Mouse (Mus musculus) ES-Bruce4 (cell line): ENCODE results near the gene Vwa8. TPM values are rescaled to one million over a fixed set of nuclear protein-coding genes. Genes with fewer than 3 reads are reported as not detected.

Experiments used
- H3K27ac ChIP-seq: 2 replicates; pipeline ENCODE4 v1.5.1; 2012; ENCODE audit warnings: low read length, inconsistent platforms; ENCODE audit not compliant: insufficient read depth
- H3K27me3 ChIP-seq: 2 replicates; pipeline ENCODE4 v1.6.1; 2012; ENCODE audit warnings: mild to moderate bottlenecking, low read length, inconsistent platforms; ENCODE audit not compliant: control insufficient read depth, poor library complexity, insufficient read depth, severe bottlenecking
- H3K36me3 ChIP-seq: 2 replicates; pipeline ENCODE4 v1.6.1; 2012; ENCODE audit warnings: inconsistent platforms, mild to moderate bottlenecking, low read length, moderate library complexity; ENCODE audit not compliant: control insufficient read depth, poor library complexity, insufficient read depth, severe bottlenecking
- H3K4me1 ChIP-seq: one replicate; pipeline ENCODE4 v1.8.1; 2011; ENCODE audit warnings: low read length; ENCODE audit not compliant: control insufficient read depth, insufficient read depth
- H3K4me3 ChIP-seq: 2 replicates; pipeline ENCODE4 v1.5.1; 2011; ENCODE audit warnings: low read depth, mild to moderate bottlenecking, low read length
- H3K9ac ChIP-seq: 2 replicates; pipeline ENCODE4 v1.6.1; 2012; ENCODE audit warnings: low read depth, mild to moderate bottlenecking, inconsistent platforms; ENCODE audit not compliant: poor library complexity, severe bottlenecking
- H3K9me3 ChIP-seq: replicated peaks from 2 replicates; pipeline ENCODE4 v1.6.1; 2012; ENCODE audit warnings: mild to moderate bottlenecking, low read length, inconsistent platforms; ENCODE audit not compliant: control insufficient read depth, poor library complexity, insufficient read depth, severe bottlenecking
- CTCF ChIP-seq: IDR thresholded peaks from one replicate; pipeline ENCODE4 v1.8.1; 2011; ENCODE audit warnings: low read depth, low read length
- EP300 ChIP-seq: IDR thresholded peaks from 2 replicates; pipeline ENCODE4 v1.6.1; 2011; ENCODE audit warnings: low read depth, low read length; ENCODE audit not compliant: insufficient read depth
- POLR2A ChIP-seq: IDR thresholded peaks from one replicate; pipeline ENCODE4 v1.8.1; 2011; ENCODE audit warnings: low read length; ENCODE audit not compliant: insufficient read depth
- polyA plus RNA-seq: library from polyadenylated mRNA; stranded (reverse); fragments of >200 nt; gene quantifications from 2 replicates; pipeline ENCODE4 v1.2.4, GENCODE M21; 2011; ENCODE audit warnings: low read depth; ENCODE audit not compliant: missing spikeins, insufficient read depth, insufficient read length

The Vwa8 gene
- polyA plus RNA-seq, 1 experiment: 13.1 TPM

- Histone ChIP-seq H3K27me3 (no peaks in the 10 kb centered on the region), H3K27ac (no peak overlapping the region), H3K4me1 (no peaks in the 10 kb centered on the region), H3K9ac (no peak overlapping the region), H3K4me3 (no peak overlapping the region), H3K36me3 (no peaks in the 10 kb centered on the region), H3K9me3 (no peaks in the 10 kb centered on the region)
- no peak for TF ChIP-seq CTCF
- no peak for TF ChIP-seq EP300
- no peak for TF ChIP-seq POLR2A
Observed at GRCm38 (mm10) chr14:79223431-79224036, 374.7 kb downstream of the Vwa8 start.

GRCm38 (mm10) chr14:79225458-79225857, 376.6 kb downstream of the Vwa8 start:
- H3K27me3 ChIP-seq: no peaks in the 10 kb centered on the region
- H3K9ac ChIP-seq: no peak overlapping the region
- H3K4me1 ChIP-seq: no peaks in the 10 kb centered on the region
- no peaks in the 10 kb centered on the region for H3K9me3 ChIP-seq
- no peaks in the 10 kb centered on the region for H3K36me3 ChIP-seq
- H3K27ac ChIP-seq: no peak overlapping the region
- TF ChIP-seq POLR2A: no peak
- no peak for TF ChIP-seq EP300
- TF ChIP-seq CTCF: no peak
- no peak overlapping the region for H3K4me3 ChIP-seq

GRCm38 (mm10) chr14:79226056-79226455, 377.2 kb downstream of the Vwa8 start:
- no peaks in the 10 kb centered on the region for H3K4me1 ChIP-seq
- no peaks in the 10 kb centered on the region for H3K36me3 ChIP-seq
- H3K9ac ChIP-seq: no peak overlapping the region
- no peaks in the 10 kb centered on the region for H3K9me3 ChIP-seq
- TF ChIP-seq CTCF: no peak
- no peak for TF ChIP-seq POLR2A
- no peak for TF ChIP-seq EP300
- H3K27me3 ChIP-seq: no peaks in the 10 kb centered on the region
- H3K4me3 ChIP-seq: no peak overlapping the region
- no peak overlapping the region for H3K27ac ChIP-seq

GRCm38 (mm10) chr14:79226741-79227140, 377.9 kb downstream of the Vwa8 start:
- Histone ChIP-seq H3K9ac (no peak overlapping the region), H3K27me3 (no peaks in the 10 kb centered on the region), H3K27ac (no peak overlapping the region), H3K36me3 (no peaks in the 10 kb centered on the region), H3K9me3 (no peaks in the 10 kb centered on the region), H3K4me1 (no peaks in the 10 kb centered on the region), H3K4me3 (no peak overlapping the region)
- no peak for TF ChIP-seq CTCF
- no peak for TF ChIP-seq EP300
- TF ChIP-seq POLR2A: no peak

- Histone ChIP-seq H3K36me3 (no peaks in the 10 kb centered on the region), H3K4me1 (no peaks in the 10 kb centered on the region), H3K4me3 (no peak overlapping the region), H3K9me3 (no peaks in the 10 kb centered on the region), H3K9ac (no peak overlapping the region), H3K27ac (no peak overlapping the region), H3K27me3 (no peaks in the 10 kb centered on the region)
- TF ChIP-seq EP300 (no peak), CTCF (no peak), POLR2A (no peak)
Observed at GRCm38 (mm10) chr14:79227955-79228354, 379.1 kb downstream of the Vwa8 start.

- Histone ChIP-seq H3K4me1 (no peaks in the 10 kb centered on the region), H3K9ac (no peak overlapping the region), H3K36me3 (no peaks in the 10 kb centered on the region), H3K4me3 (no peak overlapping the region), H3K9me3 (no peaks in the 10 kb centered on the region), H3K27ac (no peak overlapping the region), H3K27me3 (no peaks in the 10 kb centered on the region)
- no peak for TF ChIP-seq EP300
- TF ChIP-seq CTCF: no peak
- no peak for TF ChIP-seq POLR2A
Observed at GRCm38 (mm10) chr14:79231677-79232076, 382.8 kb downstream of the Vwa8 start.

GRCm38 (mm10) chr14:79233697-79234096, 384.8 kb downstream of the Vwa8 start:
- Histone ChIP-seq H3K36me3 (no peaks in the 10 kb centered on the region), H3K4me3 (no peak overlapping the region), H3K4me1 (no peaks in the 10 kb centered on the region), H3K27ac (no peak overlapping the region), H3K27me3 (no peaks in the 10 kb centered on the region), H3K9ac (no peak overlapping the region), H3K9me3 (no peaks in the 10 kb centered on the region)
- TF ChIP-seq CTCF (no peak), EP300 (no peak)
